Mouse (Mus musculus): ENCODE data around the gene Tbl1xr1. TPM values are rescaled to one million over a fixed set of nuclear protein-coding genes. Genes with fewer than 3 reads are reported as not detected.

Gene Tbl1xr1
- polyA plus RNA-seq, 1 experiment from 2014 or later = 14.4 TPM

- Histone ChIP-seq H3K36me3 (ENCODE audit: control insufficient read depth, insufficient read depth, low read length) (no peaks in the 10 kb centered on the region), H3K9ac (ENCODE audit: low read length) (no peak overlapping the region), H3K27ac (ENCODE audit: low read depth, low read length) (no peak overlapping the region), H3K4me2 (ENCODE audit: low read length) (no peak overlapping the region), H3K4me3 (ENCODE audit: low read depth, low read length) (no peak overlapping the region), H3K9me3 (replicated peaks; ENCODE audit: control insufficient read depth, low read length) (no peaks in the 10 kb centered on the region), H3K27me3 (replicated peaks; ENCODE audit: control insufficient read depth, insufficient read depth, low read length) (no peaks in the 10 kb centered on the region), H3K4me1 (ENCODE audit: control insufficient read depth, insufficient read depth, low read length) (no peaks in the 10 kb centered on the region)
- ATAC-seq (no peak), DNase-seq (ENCODE audit: low spot score) (no peak)
- WGBS = 93% methylated on average over 16 of the region's 16 CpGs
Measured at GRCm38 (mm10) chr3:22238106-22238900, 161.9 kb downstream of the Tbl1xr1 start.
